Mouse (Mus musculus): ENCODE measurements around the gene Intu. TPM values are rescaled to one million over a fixed set of nuclear protein-coding genes. Genes with fewer than 3 reads are reported as not detected.

Gene Intu
- total and polyA plus RNA-seq, 3 experiments: 9.7 to 12.3 TPM; not detected in 1

DNA sequence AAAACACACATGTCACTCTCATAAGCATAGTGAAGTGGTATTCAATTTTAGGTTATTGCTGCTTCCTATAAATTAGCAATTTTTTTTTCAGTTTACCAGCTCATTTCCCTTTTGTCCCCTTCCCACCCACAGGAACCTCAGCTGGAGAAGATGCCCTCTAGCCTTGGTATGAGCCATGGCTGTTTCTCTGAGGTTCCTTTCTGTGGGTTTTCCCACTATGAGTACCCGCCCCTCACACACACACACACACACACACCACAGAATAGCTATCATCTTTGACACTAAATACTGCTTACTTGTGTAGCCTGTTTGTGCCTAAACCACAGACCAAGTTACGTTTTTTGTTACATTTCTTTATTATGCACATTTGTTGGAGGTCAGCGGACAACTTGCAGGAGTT is 138.3 kb downstream of the Intu start:
- Histone ChIP-seq H3K9me3 (replicated peaks; ENCODE audit: insufficient read depth, low read length) (no peaks in the 10 kb centered on the region), H3K4me3 (ENCODE audit: control insufficient read depth in 1 of 2, insufficient read depth in 1 of 2, low read depth in 2 of 2, low read length in 2 of 2) (no peak overlapping the region), H3K4me1 (ENCODE audit: control insufficient read depth in 1 of 2, insufficient read depth in 2 of 2, low read length in 2 of 2) (peaks cover 6 to 18% of the 10 kb centered on the region in 2 experiments; a peak in 3 of 4 replicates), H3K27me3 (ENCODE audit: control insufficient read depth in 1 of 2, insufficient read depth in 2 of 2, low read length in 2 of 2) (no peaks in the 10 kb centered on the region), H3K9ac (ENCODE audit: control insufficient read depth, low read depth, low read length, poor library complexity, severe bottlenecking) (no peak overlapping the region), H3K36me3 (ENCODE audit: control insufficient read depth in 1 of 2, insufficient read depth in 2 of 2, low read length in 2 of 2) (peaks cover 1 to 16% of the 10 kb centered on the region in 2 experiments), H3K79me2 (ENCODE audit: control insufficient read depth, insufficient read depth, low read length, poor library complexity) (no peaks in the 10 kb centered on the region), H3K27ac (ENCODE audit: control insufficient read depth, low read depth, low read length) (no peak overlapping the region)
- TF ChIP-seq CHD2 (IDR thresholded peaks at IDR 0.05; ENCODE audit: low read length) (no peak), ZC3H11A (IDR thresholded peaks at IDR 0.05; ENCODE audit: low read depth, low read length) (no peak), NELFE (IDR thresholded peaks at IDR 0.05; ENCODE audit: low read depth, low read length) (no peak), USF2 (IDR thresholded peaks at IDR 0.05; ENCODE audit: borderline replicate concordance in 1 of 2, insufficient read depth in 1 of 2, low read depth in 1 of 2, low read length in 2 of 2) (no peak), POLR2AphosphoS5 (IDR thresholded peaks at IDR 0.05; ENCODE audit: borderline replicate concordance, low read depth, low read length) (no peak), ZKSCAN1 (IDR thresholded peaks at IDR 0.05; ENCODE audit: low read depth, low read length) (no peak), ETS1 (IDR thresholded peaks at IDR 0.05; ENCODE audit: low read depth, low read length) (no peak), UBTF (IDR thresholded peaks at IDR 0.05; ENCODE audit: borderline replicate concordance, insufficient read depth, low read depth, low read length) (no peak), CHD1 (IDR thresholded peaks at IDR 0.05; ENCODE audit: low read depth, low read length) (no peak), ZNF384 (IDR thresholded peaks at IDR 0.05; ENCODE audit: low read depth, low read length) (no peak), E2F4 (IDR thresholded peaks at IDR 0.05; ENCODE audit: borderline replicate concordance, low read depth, low read length) (no peak), GATA1 (IDR thresholded peaks at IDR 0.05; ENCODE audit: low read depth, low read length) (no peak), POLR2A (IDR thresholded peaks at IDR 0.05; ENCODE audit: control insufficient read depth in 1 of 2, insufficient read depth in 1 of 2, low read depth in 1 of 2, low read length in 2 of 2, poor library complexity in 1 of 2) (no peak), MYB (IDR thresholded peaks at IDR 0.05; ENCODE audit: low read depth, low read length) (no peak), TBP (IDR thresholded peaks at IDR 0.05; ENCODE audit: low read depth, low read length) (no peak), SIN3A (IDR thresholded peaks at IDR 0.05; ENCODE audit: low read length) (no peak), MAX (IDR thresholded peaks at IDR 0.05; ENCODE audit: low read length) (no peak), TAL1 (IDR thresholded peaks at IDR 0.05; ENCODE audit: low read length) (no peak), MYC (IDR thresholded peaks at IDR 0.05; ENCODE audit: low read depth, low read length) (no peak)
- no peak for DNase-seq (ENCODE audit: low read depth, low spot score)

DNA sequence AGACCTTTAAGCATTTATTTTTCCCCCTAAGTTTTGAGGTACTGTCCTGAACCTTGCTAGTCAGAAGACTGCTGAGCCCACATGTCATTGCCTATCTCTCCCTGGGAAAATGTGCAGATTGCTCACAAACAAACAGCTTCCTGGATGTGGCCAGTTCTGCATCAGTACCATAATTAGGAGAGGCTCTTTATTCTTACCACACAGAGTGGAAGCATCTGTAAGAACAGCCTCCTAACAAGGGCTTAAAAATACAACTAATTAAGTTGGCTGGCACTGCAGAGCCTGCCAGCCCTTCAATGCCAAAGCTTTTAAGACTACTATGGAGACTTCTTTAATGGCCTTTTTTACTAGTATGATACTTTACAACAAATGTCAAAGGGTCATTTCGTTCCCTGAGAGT is 142.4 kb downstream of the Intu start:
- Histone ChIP-seq H3K27ac (ENCODE audit: control insufficient read depth, low read depth, low read length) (no peak overlapping the region), H3K9me3 (replicated peaks; ENCODE audit: insufficient read depth, low read length) (no peaks in the 10 kb centered on the region)
- no peak for TF ChIP-seq GATA1 (IDR thresholded peaks at IDR 0.05; ENCODE audit: low read depth, low read length)
- TF ChIP-seq HCFC1 (IDR thresholded peaks at IDR 0.05; ENCODE audit: low read depth, low read length): no peak
- TF ChIP-seq KAT2A (conservative IDR thresholded peaks at IDR 0.05; ENCODE audit: low read depth, low read length): no peak
- TF ChIP-seq MYB (IDR thresholded peaks at IDR 0.05; ENCODE audit: low read depth, low read length): no peak
- no peak for TF ChIP-seq ELF1 (IDR thresholded peaks at IDR 0.05; ENCODE audit: low read depth, low read length)
- TF ChIP-seq RCOR1 (IDR thresholded peaks at IDR 0.05; ENCODE audit: low read depth, low read length): no peak
- TF ChIP-seq MEF2A (IDR thresholded peaks at IDR 0.05; ENCODE audit: extremely low read depth, insufficient replicate concordance, low read depth, low read length, poor library complexity, severe bottlenecking): no peak
- TF ChIP-seq TAL1 (IDR thresholded peaks at IDR 0.05; ENCODE audit: low read length): no peak
- no peak for TF ChIP-seq NRF1 (IDR thresholded peaks at IDR 0.05; ENCODE audit: insufficient read depth, low read depth, low read length, poor library complexity, severe bottlenecking)
- no peak for TF ChIP-seq GABPA (IDR thresholded peaks at IDR 0.05; ENCODE audit: low read depth, low read length)
- TF ChIP-seq E2F4 (IDR thresholded peaks at IDR 0.05; ENCODE audit: borderline replicate concordance, low read depth, low read length): no peak
- no peak for TF ChIP-seq TCF12 (IDR thresholded peaks at IDR 0.05; ENCODE audit: low read depth, low read length)
- TF ChIP-seq ZNF384 (IDR thresholded peaks at IDR 0.05; ENCODE audit: low read depth, low read length): no peak
- no peak for TF ChIP-seq POLR2A (IDR thresholded peaks at IDR 0.05; ENCODE audit: control insufficient read depth in 1 of 2, insufficient read depth in 1 of 2, low read depth in 1 of 2, low read length in 2 of 2, poor library complexity in 1 of 2)
- TF ChIP-seq POLR2AphosphoS2 (IDR thresholded peaks at IDR 0.05; ENCODE audit: low read length): no peak
- no peak for TF ChIP-seq CTCF (IDR thresholded peaks at IDR 0.05 in 2 of 3, conservative IDR thresholded peaks at IDR 0.05 in 1 of 3; ENCODE audit: control insufficient read depth in 1 of 3, insufficient read depth in 1 of 3, low read depth in 2 of 3, low read length in 3 of 3, poor library complexity in 1 of 3, severe bottlenecking in 1 of 3)

More for the DNA sequence above, 142.4 kb downstream of the Intu start:
- no peaks in the 10 kb centered on the region for H3K27me3 ChIP-seq (ENCODE audit: control insufficient read depth in 1 of 2, insufficient read depth in 2 of 2, low read length in 2 of 2)
- H3K4me1 ChIP-seq (ENCODE audit: control insufficient read depth in 1 of 2, insufficient read depth in 2 of 2, low read length in 2 of 2): peaks cover 5% of the 10 kb centered on the region in 2 experiments; a peak in 3 of 4 replicates
- no peak for DNase-seq (ENCODE audit: low read depth, low spot score)
- no peak overlapping the region for H3K9ac ChIP-seq (ENCODE audit: control insufficient read depth, low read depth, low read length, poor library complexity, severe bottlenecking)
- H3K36me3 ChIP-seq (ENCODE audit: control insufficient read depth in 1 of 2, insufficient read depth in 2 of 2, low read length in 2 of 2): peaks cover 2 to 7% of the 10 kb centered on the region in 2 experiments; a peak in 3 of 4 replicates
- H3K4me3 ChIP-seq (ENCODE audit: control insufficient read depth in 1 of 2, insufficient read depth in 1 of 2, low read depth in 2 of 2, low read length in 2 of 2): no peak overlapping the region
- no peaks in the 10 kb centered on the region for H3K79me2 ChIP-seq (ENCODE audit: control insufficient read depth, insufficient read depth, low read length, poor library complexity)

Data from MEL (cell line).